Mouse (Mus musculus) G1E (cell line): ENCODE measurements at regions not wholly inside any gene's neighbourhood (a gene's known extent, or its start where the extent isn't known, plus 50 kb on each side); places are given as distances from the start of the nearest gene placed in this dataset.

ENCODE experiments used
- CTCF ChIP-seq: IDR thresholded peaks from 2 replicates; pipeline ENCODE4 v1.5.1; 2012; ENCODE audit warnings: low read depth, low read length, inconsistent platforms, mixed read lengths
- GATA1 ChIP-seq: IDR thresholded peaks from 2 replicates; pipeline ENCODE4 v1.6.1; 2012; ENCODE audit warnings: borderline replicate concordance, low read length, inconsistent platforms, mixed read lengths
- POLR2AphosphoS5 ChIP-seq: IDR thresholded peaks from 2 replicates; pipeline ENCODE4 v1.6.1; 2012; ENCODE audit warnings: low read depth, low read length, inconsistent platforms; ENCODE audit not compliant: insufficient replicate concordance

GRCm38 (mm10) chr8:24381666-24382253, 343.9 kb downstream of the Adam3 start:
- TF ChIP-seq CTCF (no peak), GATA1 (no peak), POLR2AphosphoS5 (no peak)
